Mouse (Mus musculus): ENCODE measurements around the gene Rwdd2b.

Gene Rwdd2b

DNA sequence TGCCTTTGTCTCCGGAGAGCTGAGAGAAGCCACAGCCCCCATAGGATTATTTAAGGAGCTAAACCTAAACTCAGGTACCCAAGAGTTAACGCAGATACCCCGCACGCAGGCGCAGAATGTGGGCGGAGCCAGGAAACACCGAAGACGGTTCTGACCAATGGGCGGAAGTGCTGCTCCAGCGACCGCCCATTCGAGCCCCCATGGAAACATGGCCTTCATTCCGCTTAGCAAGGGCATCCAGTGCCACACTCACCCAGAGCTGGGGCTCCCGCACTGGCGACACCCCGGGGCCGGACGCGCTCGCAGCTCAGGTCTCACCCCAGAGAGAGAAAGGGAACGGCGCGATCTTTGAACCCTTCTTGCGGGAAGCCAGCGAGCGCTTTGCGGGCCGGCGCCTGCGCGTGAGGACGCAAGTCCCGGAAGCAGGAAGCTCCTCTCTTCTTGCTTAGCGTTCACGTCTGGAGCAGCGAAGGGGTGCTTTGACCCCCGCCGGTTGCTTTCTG lies at the start of gene Rwdd2b:
Rwdd2b (minus strand) TSS at position 390 of the 503 bp plus-strand sequence.
- DNase-seq (ENCODE audit: low read depth, low spot score), result peak; percentile 90

DNA sequence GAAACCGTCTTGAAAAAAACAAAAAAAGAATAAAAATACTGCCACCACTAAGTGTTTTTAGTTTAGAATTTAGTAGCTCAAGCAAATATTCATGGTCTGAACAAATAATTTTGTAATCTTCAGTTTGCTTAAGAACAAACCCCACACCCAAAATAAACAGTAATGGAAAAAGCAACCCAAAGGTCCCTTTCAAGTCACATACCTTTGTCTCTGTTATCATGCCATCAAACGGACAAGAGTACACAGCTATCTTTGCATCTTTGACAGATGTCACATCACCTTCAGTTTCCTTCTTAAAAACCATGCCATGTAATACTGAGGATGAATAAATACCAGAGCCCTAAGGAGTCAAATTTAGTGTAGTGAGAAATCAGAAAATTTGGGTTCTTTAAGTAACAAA lies 48.2 kb upstream of the Rwdd2b start:
- DNase-seq (ENCODE audit: low read depth, low spot score), result no peak

DNA sequence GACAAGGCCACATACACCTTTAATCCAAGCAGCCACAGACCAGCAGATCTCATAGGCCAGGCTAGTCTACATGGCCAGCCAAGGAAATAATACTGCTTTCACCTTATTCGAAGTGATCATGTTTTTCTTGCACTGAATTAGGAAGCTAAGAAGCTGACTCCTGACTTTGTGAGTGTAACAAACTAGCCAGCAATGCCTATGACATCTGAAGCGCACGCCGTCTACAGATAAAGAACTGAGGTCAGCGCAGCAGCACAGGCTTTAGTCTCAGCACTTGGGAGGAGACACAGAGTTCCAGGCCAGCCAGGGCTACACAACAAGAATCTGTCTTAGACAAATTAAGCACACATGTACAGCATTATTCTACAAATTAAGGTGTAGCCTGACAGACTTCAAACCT lies 46.4 kb upstream of the Rwdd2b start:
- DNase-seq (ENCODE audit: low read depth, low spot score), result no peak

DNA sequence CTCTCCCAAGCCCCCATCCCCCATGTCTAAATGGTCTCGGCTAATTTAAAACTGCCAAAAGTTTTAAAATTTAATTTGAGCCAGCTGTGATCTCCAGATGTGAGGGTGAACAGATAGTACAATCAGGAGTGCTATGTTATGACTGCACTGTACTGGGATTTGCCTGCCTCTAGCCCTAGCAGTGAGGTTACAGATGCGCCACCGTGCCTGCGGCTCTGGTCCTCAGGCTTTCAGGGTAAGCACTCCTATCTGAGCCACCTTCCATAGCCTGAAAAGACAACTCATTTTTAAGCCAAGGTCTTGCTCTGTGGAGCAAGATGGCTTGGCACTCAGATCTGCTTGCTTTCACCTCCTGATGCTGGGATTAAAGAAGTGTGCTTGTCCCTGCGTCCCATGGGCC lies 44.0 kb upstream of the Rwdd2b start:
- DNase-seq (ENCODE audit: low read depth, low spot score), result no peak

DNA sequence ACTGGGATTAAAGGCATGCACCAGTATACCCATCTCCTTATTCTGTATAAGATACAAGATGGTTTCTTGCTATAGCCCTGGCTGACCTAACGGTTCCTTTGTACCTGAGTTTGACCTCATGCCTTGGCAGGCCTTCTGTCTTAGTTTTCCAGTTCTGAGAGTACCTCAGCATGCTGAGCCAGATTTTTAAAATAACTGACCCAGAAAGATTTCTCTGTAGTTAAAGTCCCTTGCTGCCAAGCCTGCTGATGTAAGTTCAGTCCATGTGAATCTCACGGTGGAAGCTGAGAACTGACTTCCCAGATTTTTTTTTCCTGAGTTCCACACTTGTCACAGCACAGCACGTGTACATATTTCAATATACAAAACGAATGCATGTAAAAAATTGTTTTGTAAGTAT lies 30.2 kb upstream of the Rwdd2b start:
- no peak for DNase-seq (ENCODE audit: low read depth, low spot score)

DNA sequence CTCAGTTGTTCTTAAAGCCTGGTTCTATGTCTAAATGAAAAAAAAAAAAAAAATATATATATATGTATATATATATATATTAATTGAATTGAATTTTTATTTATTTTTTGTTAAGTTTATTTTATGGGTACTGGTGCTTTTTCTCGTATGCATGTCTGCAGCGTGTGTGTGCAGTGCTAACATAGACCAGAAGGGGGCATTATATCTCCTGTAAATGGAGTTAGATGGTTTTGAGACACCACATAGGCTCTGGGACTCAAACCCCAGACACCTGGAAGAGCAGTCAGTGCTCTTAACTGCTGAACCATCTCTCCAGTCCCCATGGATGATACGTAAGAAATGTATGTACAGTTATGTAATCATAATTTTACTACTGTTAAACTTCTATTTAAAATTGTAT lies 18.4 kb upstream of the Rwdd2b start:
- DNase-seq (ENCODE audit: low read depth, low spot score), result no peak

DNA sequence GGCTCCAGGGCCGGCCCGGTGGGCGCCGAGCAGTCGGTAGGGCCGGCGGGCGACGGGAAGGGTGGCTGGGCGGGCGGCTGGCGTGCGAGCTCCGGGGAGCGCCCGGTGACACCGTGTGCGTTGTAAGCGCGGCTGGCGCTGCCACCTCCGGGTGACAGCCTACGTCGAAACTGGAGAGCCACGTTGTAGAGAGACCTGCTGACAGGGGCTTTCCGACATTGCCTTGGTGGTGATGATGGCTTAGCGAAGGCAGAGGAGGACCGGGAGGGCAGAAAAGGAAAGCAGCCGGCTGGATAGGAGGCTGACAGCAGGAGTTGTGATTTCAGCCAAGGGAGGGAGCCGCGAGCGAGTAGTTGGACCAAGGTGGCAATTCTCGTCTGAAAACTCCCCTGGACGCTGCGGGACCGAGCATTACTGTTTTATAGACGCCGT lies 14.8 kb upstream of the Rwdd2b start:
- DNase-seq (ENCODE audit: low read depth, low spot score), result no peak

DNA sequence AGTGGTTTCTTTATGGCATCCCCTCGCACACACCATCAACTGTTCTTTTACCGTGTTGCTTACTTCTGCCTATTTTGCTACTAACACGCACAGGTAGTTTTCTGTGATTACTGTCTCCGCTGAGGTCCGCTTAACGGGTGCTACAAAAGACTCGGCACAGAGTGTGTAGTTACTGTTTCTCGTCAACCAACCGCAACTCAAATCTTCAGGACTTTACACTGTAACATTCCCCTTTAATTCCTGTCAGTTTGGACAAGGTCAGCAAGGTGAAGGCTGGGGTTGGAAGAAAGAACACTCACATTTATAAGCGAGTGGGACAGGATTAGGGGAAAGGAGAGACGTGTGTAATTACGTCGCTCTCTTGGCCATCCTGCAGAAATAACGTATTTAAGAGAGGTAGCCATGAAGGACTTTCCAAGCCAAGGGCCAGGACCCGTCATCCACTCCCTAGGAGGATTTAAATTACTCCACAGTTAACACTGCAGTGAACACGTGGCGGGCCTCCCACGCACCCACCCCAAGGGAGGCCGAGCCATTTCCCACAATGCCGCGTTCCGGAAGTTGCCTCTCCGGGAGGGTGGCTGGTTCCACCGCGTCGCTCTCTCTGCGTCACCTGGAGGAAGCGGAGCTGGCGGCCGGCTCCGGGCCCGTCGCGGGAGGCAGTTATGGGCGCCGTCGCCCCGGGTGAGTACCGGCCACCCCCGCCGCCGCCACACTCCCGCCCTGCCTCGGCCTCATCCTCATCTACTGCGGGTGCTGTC lies 14.2 kb upstream of the Rwdd2b start, which contains the start of gene Usp16:
Usp16 (plus strand) TSS at position 285 of the 761 bp plus-strand sequence.
- DNase-seq (ENCODE audit: low read depth, low spot score), result peak; percentile 77

DNA sequence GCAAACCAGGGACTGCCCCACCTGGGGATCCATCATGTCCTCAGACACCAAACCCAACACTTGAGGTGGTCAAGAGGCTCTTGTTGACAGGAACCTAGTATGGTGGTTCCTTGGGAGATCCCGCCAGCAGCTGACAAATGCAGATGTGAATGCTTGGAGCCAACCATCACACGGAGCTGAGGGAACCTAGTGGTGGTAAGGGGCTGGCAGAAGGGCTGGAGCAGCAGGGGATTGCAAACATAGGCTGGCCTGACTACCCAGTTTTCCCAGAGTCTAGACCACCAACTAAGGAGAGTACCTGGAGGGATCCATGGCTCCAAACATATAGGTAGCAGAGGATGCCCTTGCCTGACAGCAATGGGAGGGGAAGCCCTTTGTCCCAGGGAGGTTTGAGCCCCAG lies 12.9 kb upstream of the Rwdd2b start:
- no peak for DNase-seq (ENCODE audit: low read depth, low spot score)

DNA sequence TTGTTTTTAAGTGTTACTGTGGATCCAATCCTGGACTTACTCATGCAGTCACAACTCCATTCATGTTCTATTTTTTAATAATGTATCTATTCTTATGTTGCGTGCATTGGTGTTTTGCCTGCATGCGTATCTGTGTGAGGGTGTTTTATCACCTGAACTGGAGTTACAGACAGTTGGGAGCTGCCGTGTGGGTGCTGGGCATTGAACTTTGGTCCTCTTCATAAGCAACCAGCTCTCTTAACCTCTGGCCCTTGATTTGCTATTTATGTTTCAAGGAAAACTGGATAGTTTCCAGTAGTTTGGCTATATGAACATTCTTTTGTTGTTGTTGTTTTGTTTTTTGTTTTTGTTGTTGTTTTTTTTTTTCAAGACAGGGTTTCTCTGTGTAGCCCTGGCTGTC lies 5.2 kb upstream of the Rwdd2b start:
- DNase-seq (ENCODE audit: low read depth, low spot score), result no peak

DNA sequence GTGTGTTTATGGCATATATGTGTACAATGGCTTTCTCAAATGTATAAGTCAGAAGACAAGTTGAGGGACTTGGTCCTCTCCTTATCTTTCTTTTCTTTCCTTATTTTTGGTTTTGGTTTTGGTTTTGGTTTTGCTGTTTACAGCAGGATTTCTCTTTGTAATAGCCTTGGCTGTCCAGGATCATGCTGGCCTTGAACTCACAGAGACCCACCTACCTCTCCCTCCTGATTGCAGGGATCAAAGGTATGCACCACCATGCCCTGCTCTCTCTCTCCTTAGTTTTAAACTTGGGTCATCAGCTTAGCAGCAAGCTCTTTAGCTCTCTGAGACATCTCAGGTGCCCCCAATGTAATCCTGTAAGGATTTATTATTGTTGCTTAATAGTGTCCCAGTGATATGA lies 4.7 kb upstream of the Rwdd2b start:
- no peak for DNase-seq (ENCODE audit: low read depth, low spot score)

DNA sequence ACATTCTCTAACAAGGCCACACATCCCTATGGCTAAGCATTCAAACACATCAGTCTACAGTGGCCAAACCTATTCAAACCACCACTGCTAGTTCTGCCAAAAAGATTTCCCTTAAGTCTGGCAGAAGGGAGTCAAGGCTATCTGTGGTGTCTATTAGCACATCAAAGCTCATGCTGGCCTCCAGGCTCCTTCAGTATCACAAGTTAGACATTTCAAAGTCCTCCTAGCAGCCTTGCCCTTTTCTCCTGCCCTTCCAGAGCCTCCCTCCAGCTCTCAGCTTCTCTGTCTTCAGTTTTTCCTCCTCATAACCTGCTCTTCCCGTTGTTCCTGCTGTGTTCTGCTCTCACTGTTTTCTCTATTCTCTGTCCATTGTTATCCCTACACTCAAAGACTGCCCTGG lies 3.7 kb upstream of the Rwdd2b start:
- DNase-seq (ENCODE audit: low read depth, low spot score), result no peak

DNA sequence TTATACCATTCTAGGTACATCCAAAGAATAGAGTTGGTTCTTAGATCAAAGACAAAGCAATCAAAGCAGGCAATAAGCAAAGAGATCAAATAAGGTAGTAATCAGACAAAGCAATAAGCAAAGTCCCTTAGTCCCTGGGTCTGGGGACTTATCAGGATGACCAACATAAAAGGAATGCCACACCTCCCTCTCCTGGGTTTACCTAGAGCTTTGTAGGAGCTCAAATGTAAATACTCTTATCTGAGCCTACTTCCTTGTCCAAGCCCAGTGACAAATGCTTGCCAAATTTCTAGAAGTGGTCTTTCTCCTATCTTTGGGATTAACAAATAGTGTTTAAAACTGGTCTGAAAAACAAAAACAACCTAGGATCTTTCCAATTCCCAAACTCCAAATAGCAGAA lies 2.9 kb upstream of the Rwdd2b start:
- DNase-seq (ENCODE audit: low read depth, low spot score), result no peak

DNA sequence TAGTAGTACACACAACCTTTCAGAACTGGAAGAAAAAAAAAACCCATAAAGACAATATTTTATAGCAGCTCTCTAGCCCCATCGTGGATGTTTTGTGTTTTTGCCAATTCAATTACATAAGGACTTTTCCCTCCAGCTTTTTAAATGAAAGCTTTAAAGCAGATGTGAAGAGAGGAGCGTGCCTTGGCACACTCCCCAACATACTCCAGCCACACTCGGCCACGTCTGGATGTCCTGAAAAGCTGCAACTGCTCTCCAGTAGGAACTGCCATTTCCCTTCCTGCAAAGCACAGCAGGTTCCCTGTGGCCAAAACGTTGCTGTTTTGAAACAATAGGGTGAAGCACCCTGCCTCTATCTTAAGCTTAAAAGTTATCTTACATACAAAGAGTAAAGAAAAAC lies 1.9 kb upstream of the Rwdd2b start:
- DNase-seq (ENCODE audit: low read depth, low spot score), result no peak

DNA sequence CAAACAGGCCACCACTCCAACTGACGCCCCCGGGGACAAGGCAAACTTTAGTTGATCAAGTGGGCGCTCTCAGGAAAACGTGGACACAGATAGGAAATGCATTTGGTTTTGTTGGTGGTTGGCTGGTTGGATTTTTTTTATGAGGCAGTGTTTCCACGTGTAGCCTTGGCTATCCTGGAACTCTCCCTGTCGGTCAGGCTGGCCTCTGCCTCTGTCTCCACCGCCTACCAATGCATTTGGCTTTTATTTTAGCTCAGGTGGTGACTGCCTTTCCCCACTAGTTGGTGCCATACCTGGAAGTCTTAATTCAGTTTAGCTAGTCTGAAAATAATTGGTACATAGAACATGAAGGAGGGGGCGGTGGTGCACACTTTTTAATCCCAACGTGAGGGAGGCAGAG lies 716 bp upstream of the Rwdd2b start:
- no peak for DNase-seq (ENCODE audit: low read depth, low spot score)

DNA sequence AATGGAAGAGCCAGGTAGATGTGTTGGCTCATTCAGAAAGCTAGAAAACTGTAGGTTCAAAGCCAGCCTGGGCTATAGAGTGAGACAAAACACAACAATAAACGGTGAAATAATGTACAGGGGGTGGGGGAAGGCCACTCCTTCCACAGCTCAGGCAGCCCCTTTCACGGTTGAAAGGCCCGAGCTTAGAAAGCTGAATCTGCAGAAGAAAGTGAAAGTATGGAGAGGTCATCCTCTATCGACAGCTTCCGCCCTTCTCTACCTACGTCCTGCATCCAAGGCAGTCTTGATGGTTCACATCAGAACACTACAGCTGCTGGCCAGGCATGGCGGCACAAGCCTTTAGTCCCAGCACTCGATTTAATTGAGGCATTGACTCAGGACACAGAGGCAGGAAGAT lies 1.7 kb downstream of the Rwdd2b start:
- DNase-seq (ENCODE audit: low read depth, low spot score), result no peak

DNA sequence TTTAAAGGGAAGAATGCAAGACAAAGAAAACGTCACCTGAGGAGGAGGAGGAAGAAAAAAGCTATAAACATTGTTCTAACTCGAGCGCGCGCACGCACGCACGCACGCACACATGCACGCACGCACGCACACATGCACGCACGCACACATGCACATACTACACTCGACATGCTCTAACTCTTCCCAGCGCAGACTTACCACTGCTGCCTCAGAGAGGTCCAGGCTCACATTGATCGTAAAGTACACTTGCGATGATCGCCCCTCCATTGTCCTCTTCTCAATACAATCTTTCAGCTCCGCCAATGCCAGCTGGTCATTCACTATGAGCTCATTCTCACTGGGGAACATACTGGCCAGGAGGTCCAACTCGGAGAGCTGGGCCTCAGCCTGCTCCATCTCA lies 3.3 kb downstream of the Rwdd2b start:
- DNase-seq (ENCODE audit: low read depth, low spot score), result no peak

DNA sequence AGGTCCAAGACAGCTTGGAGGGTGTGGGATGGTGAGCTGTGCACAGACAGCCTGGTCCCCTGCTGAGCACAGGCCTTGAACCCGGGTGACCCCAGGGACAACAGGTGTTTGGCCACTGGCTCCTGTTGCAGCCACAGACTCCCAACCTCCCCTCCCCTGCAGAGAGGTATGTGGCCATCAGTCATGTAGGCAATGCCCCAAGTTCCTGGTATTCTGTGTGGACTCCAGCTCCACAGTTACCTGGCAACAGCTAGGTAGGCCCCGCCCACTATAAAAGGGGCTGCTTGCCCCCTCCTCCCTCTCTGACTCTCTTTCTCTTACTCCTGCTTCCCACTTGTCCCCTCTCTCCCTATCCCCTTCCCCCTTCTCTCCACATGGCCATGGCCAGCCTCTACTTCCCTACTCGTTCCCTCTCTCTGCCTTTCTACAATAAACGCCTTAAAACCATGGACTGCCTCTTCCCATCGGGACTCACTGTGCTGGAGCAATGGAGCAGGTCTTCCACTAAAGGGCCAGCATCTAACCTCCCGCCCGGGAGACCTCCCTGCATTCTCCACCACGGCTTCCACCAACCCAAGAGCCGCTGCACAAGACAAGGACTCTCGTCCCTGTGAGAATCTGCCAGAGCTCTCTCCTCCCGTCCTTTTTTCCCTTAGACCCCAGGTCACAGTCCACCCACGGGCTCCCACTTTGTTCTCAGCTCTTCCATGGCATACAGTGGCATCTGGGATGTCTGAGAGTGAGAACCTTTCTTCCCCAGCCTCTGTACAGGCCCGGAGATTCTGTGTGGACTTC lies 4.8 kb downstream of the Rwdd2b start:
- DNase-seq (ENCODE audit: low read depth, low spot score), result no peak

DNA sequence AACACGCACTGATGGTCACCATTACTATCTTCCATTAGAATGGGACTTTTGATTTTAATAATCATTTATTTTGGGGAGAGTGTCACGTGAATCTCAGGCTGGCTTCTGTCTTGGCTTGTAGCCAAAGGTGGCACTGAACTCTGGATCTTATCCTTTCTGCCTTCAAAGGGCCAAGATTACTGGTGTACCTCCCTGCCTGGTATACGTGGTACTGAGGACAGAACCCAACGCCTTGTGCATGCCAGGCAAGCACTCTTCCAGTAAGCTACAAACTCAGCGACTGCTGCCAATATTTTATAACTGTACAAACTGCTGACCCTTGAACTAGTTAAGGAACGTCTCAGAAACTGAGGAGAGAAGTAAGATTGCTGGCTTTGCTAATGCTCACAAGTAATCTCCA lies 5.4 kb downstream of the Rwdd2b start:
- DNase-seq (ENCODE audit: low read depth, low spot score), result no peak

DNA sequence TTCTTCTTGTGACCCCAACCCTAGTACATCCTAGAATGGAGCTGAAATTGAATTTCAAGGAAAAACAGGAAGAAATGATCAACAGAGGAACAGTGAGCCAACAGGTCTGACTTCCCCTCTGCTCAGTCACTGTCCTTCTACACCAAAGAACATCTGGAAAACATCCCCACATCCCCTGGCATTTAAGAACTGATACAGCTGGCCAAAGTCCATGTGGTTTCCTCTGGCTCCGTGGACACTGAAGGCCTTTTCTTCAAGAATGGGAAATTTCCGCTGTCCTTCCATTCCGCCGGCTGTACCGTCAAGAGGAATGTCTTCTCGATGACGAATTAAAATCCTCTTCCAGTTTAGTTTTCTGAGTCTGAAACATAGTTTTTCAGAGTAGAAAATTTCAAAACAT lies 6.1 kb downstream of the Rwdd2b start:
- DNase-seq (ENCODE audit: low read depth, low spot score), result no peak

DNA sequence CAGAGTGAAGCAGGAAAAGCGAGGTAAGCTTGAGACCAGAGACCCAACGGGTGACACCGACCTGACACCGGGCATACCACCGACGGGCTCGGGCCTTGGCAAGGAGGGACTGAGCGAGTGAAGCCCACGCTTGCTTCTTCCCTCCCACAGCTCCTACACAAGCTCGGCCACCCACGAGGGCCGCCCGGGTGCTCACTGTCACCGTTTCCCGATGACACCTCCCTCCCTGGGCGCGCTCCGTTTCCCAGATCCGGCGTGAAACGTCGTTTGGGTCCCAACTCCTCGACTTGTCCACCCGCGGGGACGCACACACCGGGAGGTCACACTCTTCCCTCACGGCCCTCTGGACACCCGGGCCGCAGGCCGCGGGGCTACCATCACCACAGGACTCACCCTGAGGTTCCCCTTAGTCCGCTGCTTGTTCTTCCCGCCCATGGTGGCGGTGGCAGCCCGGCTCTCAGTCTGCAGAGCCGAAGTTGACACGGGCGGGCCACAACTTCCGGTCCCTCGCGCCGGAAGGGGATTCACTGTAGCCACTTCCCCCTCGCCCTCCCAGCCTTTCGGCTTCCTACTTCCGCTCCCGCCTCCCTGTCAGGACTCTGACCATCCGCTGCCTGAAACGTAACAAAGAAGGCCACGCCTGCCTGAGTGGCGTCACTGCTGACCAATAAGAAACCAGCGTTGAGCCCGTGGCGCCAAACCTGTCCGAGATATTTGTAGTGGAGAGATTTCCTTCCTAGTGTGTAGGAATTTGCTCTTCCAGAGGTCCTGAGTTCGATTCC lies 8.1 kb downstream of the Rwdd2b start, which contains the start of gene Ltn1:
Ltn1 (minus strand) TSS at position 580 of the 782 bp plus-strand sequence.
- DNase-seq (ENCODE audit: low read depth, low spot score), result peak; percentile 98

DNA sequence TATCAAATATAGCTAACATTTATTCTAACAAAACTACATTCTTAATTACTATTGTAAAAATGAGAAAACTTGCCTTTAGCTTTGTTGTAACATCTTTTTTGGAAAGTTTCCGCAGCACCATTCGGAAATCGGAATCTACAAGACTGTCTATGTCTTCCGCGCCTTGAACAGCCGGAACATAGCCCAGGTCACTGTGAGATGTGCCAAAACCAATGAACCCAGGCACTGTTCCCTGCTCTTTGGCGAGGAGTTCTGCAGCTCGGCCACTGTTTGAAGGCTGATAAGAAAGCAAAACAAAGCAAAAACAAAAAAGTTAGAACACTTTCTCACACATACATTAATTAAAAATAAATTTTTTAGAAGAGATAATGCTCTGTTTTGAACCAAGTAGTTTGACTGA lies 12.9 kb downstream of the Rwdd2b start:
- no peak for DNase-seq (ENCODE audit: low read depth, low spot score)
